Mouse (Mus musculus) neural tube, embryonic 14.5 days (tissue): Measurements from ENCODE around the gene Fgg. TPM values are rescaled to one million over a fixed set of nuclear protein-coding genes. Genes with fewer than 3 reads are reported as not detected.

ENCODE experiments used
- ATAC-seq: fragments of 200-750 bp; cut with Nextera tagmentation; 2 replicates; pipeline ENCODE4 v1.8.0; 2017; ENCODE audit warnings: low read depth, mild to moderate bottlenecking, moderate TSS enrichment, moderate library complexity
- H3K27ac ChIP-seq: fragments of 300-500 bp; sonication (generic); 2 replicates; pipeline ENCODE4 v1.5.1; 2014; ENCODE audit warnings: low read depth, mild to moderate bottlenecking, control low read depth, low read length, moderate library complexity, mixed read lengths
- H3K27me3 ChIP-seq: fragments of 300-500 bp; sonication (generic); 2 replicates; pipeline ENCODE4 v1.6.1; 2014; ENCODE audit warnings: low read length; ENCODE audit not compliant: control insufficient read depth, insufficient read depth
- H3K36me3 ChIP-seq: fragments of 300-500 bp; sonication (generic); 2 replicates; pipeline ENCODE4 v1.6.1; 2014; ENCODE audit warnings: low read length, mixed read lengths; ENCODE audit not compliant: control insufficient read depth, insufficient read depth
- H3K4me1 ChIP-seq: fragments of 300-500 bp; sonication (generic); 2 replicates; pipeline ENCODE4 v1.6.1; 2014; ENCODE audit warnings: low read length; ENCODE audit not compliant: control insufficient read depth, insufficient read depth
- H3K4me2 ChIP-seq: fragments of 300-500 bp; sonication (generic); 2 replicates; pipeline ENCODE4 v1.6.1; 2014; ENCODE audit warnings: mild to moderate bottlenecking, low read depth, low read length, control low read depth
- H3K4me3 ChIP-seq: fragments of 300-500 bp; sonication (generic); 2 replicates; pipeline ENCODE4 v1.5.1; 2014; ENCODE audit warnings: low read depth, low read length, control low read depth, mixed read lengths
- H3K9ac ChIP-seq: fragments of 300-500 bp; sonication (generic); replicated peaks from 2 replicates; pipeline ENCODE4 v1.6.1; 2014; ENCODE audit warnings: low read depth, mild to moderate bottlenecking, control low read depth, low read length, mixed read lengths
- H3K9me3 ChIP-seq: fragments of 300-500 bp; sonication (generic); 2 replicates; pipeline ENCODE4 v1.6.1; 2016; ENCODE audit warnings: low read length; ENCODE audit not compliant: control insufficient read depth
- WGBS: fragments of 180-500 bp; shearing (Covaris S2); extraction: QIAGEN DNeasy Blood & Tissue Kit; methylation state at CpG from one replicate; pipeline ENCODE4 v1.1.7; 2014; 5-methylcytosine and 5-hydroxymethylcytosine counted together
- polyA plus RNA-seq: library from polyadenylated mRNA; unstranded; fragments of >200 nt; fragmentation: Nextera tagmentation; extraction: Ambion mirVana; gene quantifications from 2 replicates; pipeline ENCODE4 v1.2.1, GENCODE M21; 2014

Fgg gene
- polyA plus RNA-seq, 1 experiment from 2014 or later: 0.23 TPM

- H3K9me3 ChIP-seq: no peaks in the 10 kb centered on the region
- H3K9ac ChIP-seq: no peak overlapping the region
- no peaks in the 10 kb centered on the region for H3K36me3 ChIP-seq
- H3K4me3 ChIP-seq: no peak overlapping the region
- H3K4me1 ChIP-seq: peaks cover 5% of the 10 kb centered on the region; the same call in 1 of the 2 replicates
- H3K27me3 ChIP-seq: no peaks in the 10 kb centered on the region
- no peak overlapping the region for H3K4me2 ChIP-seq
- peak; percentile 94 for ATAC-seq
- H3K27ac ChIP-seq: no peak overlapping the region
- 31% methylated on average over 8 of the region's 8 CpGs for WGBS
Measured at GRCm38 (mm10) chr3:82998772-82999463, 8.6 kb upstream of the Fgg start.

GRCm38 (mm10) chr3:82999995-83000394 is 7.5 kb upstream of the Fgg start:
- Histone ChIP-seq H3K27ac (no peak overlapping the region), H3K9ac (no peak overlapping the region), H3K4me3 (no peak overlapping the region), H3K4me1 (peaks cover 5% of the 10 kb centered on the region; the same call in 1 of the 2 replicates), H3K9me3 (no peaks in the 10 kb centered on the region), H3K4me2 (no peak overlapping the region), H3K27me3 (no peaks in the 10 kb centered on the region), H3K36me3 (no peaks in the 10 kb centered on the region)
- no peak for ATAC-seq
- WGBS: 70% methylated on average over 9 of the region's 9 CpGs

- no peak overlapping the region for H3K4me2 ChIP-seq
- no peak for ATAC-seq
- no peak overlapping the region for H3K9ac ChIP-seq
- no peak overlapping the region for H3K27ac ChIP-seq
- H3K27me3 ChIP-seq: no peaks in the 10 kb centered on the region
- no peaks in the 10 kb centered on the region for H3K9me3 ChIP-seq
- H3K36me3 ChIP-seq: no peaks in the 10 kb centered on the region
- no peak overlapping the region for H3K4me3 ChIP-seq
- H3K4me1 ChIP-seq: no peaks in the 10 kb centered on the region
- 2% methylated on average over 2 of the region's 2 CpGs for WGBS
Measured at GRCm38 (mm10) chr3:83002191-83002590, 5.3 kb upstream of the Fgg start.

- no peak overlapping the region for H3K27ac ChIP-seq
- H3K27me3 ChIP-seq: no peaks in the 10 kb centered on the region
- H3K4me3 ChIP-seq: no peak overlapping the region
- H3K36me3 ChIP-seq: no peaks in the 10 kb centered on the region
- no peaks in the 10 kb centered on the region for H3K9me3 ChIP-seq
- H3K4me1 ChIP-seq: no peaks in the 10 kb centered on the region
- H3K9ac ChIP-seq: no peak overlapping the region
- ATAC-seq: no peak
- H3K4me2 ChIP-seq: no peak overlapping the region
- 90% methylated on average over 8 of the region's 8 CpGs for WGBS
Measured at GRCm38 (mm10) chr3:83003068-83003467, 4.5 kb upstream of the Fgg start.

GRCm38 (mm10) chr3:83004801-83005200 is 2.7 kb upstream of the Fgg start:
- H3K4me3 ChIP-seq: no peak overlapping the region
- WGBS: 97% methylated on average over 7 of the region's 7 CpGs
- H3K9me3 ChIP-seq: no peaks in the 10 kb centered on the region
- H3K4me2 ChIP-seq: no peak overlapping the region
- no peaks in the 10 kb centered on the region for H3K36me3 ChIP-seq
- H3K27ac ChIP-seq: no peak overlapping the region
- H3K4me1 ChIP-seq: no peaks in the 10 kb centered on the region
- no peak overlapping the region for H3K9ac ChIP-seq
- no peak for ATAC-seq
- H3K27me3 ChIP-seq: no peaks in the 10 kb centered on the region

GRCm38 (mm10) chr3:83010291-83010690 is 2.8 kb downstream of the Fgg start:
- Histone ChIP-seq H3K27ac (no peak overlapping the region), H3K4me2 (no peak overlapping the region), H3K27me3 (no peaks in the 10 kb centered on the region), H3K36me3 (no peaks in the 10 kb centered on the region), H3K9me3 (no peaks in the 10 kb centered on the region), H3K9ac (no peak overlapping the region), H3K4me1 (no peaks in the 10 kb centered on the region), H3K4me3 (no peak overlapping the region)
- no peak for ATAC-seq
- 83% methylated on average over 11 of the region's 11 CpGs for WGBS

DNA sequence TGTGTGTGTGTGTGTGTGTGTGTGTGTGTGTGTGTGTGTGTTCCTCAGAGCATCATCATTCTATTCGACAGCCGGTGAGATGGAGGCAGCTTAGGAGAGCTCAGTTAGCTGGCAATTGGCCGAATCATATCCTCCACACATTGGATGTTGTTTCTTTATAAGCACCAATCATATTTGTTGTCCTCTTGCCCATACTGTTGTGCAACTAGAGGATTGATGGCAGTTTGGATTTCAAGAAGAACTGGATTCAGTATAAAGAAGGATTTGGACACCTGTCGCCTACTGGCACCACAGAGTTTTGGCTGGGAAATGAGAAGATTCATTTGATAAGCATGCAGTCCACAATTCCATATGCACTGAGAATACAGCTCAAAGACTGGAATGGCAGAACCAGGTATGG is 3.6 kb downstream of the Fgg start:
- H3K27ac ChIP-seq: no peak overlapping the region
- no peaks in the 10 kb centered on the region for H3K9me3 ChIP-seq
- H3K9ac ChIP-seq: no peak overlapping the region
- H3K4me1 ChIP-seq: no peaks in the 10 kb centered on the region
- 92% methylated on average over 4 of the region's 4 CpGs for WGBS
- ATAC-seq: no peak
- H3K27me3 ChIP-seq: no peaks in the 10 kb centered on the region
- H3K4me2 ChIP-seq: no peak overlapping the region
- H3K36me3 ChIP-seq: no peaks in the 10 kb centered on the region
- H3K4me3 ChIP-seq: no peak overlapping the region

DNA sequence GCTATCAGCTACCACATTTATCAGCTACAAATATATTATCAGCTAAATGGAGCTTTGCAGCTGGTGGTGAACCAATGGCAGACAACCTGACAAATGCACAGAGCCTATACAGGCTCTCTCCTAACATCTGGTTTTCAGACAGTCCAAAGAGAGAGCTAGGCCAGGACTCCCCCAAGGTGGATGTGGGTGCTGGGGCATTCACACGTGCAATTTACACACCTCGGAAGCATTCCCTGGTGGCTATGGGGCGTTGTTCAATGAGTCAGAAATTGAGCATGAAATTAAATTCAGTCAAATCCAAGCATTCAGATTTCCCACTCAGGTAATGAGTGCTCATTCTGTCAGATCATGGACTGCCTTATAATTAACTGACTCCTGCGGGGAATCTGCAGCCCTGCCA is 4.0 kb downstream of the Fgg start:
- Histone ChIP-seq H3K27me3 (no peaks in the 10 kb centered on the region), H3K36me3 (no peaks in the 10 kb centered on the region), H3K9me3 (no peaks in the 10 kb centered on the region), H3K4me3 (no peak overlapping the region), H3K27ac (no peak overlapping the region), H3K4me1 (no peaks in the 10 kb centered on the region), H3K4me2 (no peak overlapping the region), H3K9ac (no peak overlapping the region)
- WGBS: 57% methylated on average over 4 of the region's 4 CpGs
- ATAC-seq: no peak

- no peak overlapping the region for H3K4me3 ChIP-seq
- ATAC-seq: no peak
- H3K4me2 ChIP-seq: no peak overlapping the region
- no peaks in the 10 kb centered on the region for H3K9me3 ChIP-seq
- no peaks in the 10 kb centered on the region for H3K4me1 ChIP-seq
- no peak overlapping the region for H3K9ac ChIP-seq
- 94% methylated on average over 19 of the region's 19 CpGs for WGBS
- H3K27ac ChIP-seq: no peak overlapping the region
- no peaks in the 10 kb centered on the region for H3K27me3 ChIP-seq
- H3K36me3 ChIP-seq: no peaks in the 10 kb centered on the region
Measured at GRCm38 (mm10) chr3:83012636-83013035, 5.1 kb downstream of the Fgg start.
